Mouse (Mus musculus) liver, postnatal 0 days (tissue): ENCODE results near the gene Hist1h2bl. TPM values are rescaled to one million over a fixed set of nuclear protein-coding genes. Genes with fewer than 3 reads are reported as not detected.
A peak's percentile ranks its signal among the peaks of the same experiment; 100 is the strongest.
"Not testable (repeated sequence)": the region's sequence is repeated elsewhere in the genome, so short reads cannot be mapped to it uniquely, and the experiment has no call there.

Source experiments
- ATAC-seq: fragments of 200-750 bp; cut with Nextera tagmentation; 2 replicates; pipeline ENCODE4 v1.8.0; 2017; ENCODE audit warnings: mild to moderate bottlenecking, moderate library complexity
- DNase-seq: peaks from one replicate; pipeline ENCODE4 v3.0.0-alpha.2; 2016
- H3K27ac ChIP-seq: fragments of 300-500 bp; sonication (generic); 2 replicates; pipeline ENCODE4 v1.5.1; 2014; ENCODE audit warnings: antibody characterized with exemption, moderate library complexity, mild to moderate bottlenecking, low read depth
- H3K27me3 ChIP-seq: fragments of 300-500 bp; sonication (generic); 2 replicates; pipeline ENCODE4 v1.6.1; 2014; ENCODE audit warnings: low read length, control low read depth, mixed read lengths; ENCODE audit not compliant: insufficient read depth
- H3K36me3 ChIP-seq: fragments of 300-500 bp; sonication (generic); replicated peaks from 2 replicates; pipeline ENCODE4 v1.6.1; 2014; ENCODE audit warnings: mild to moderate bottlenecking, control low read depth, low read length, moderate library complexity, mixed read lengths; ENCODE audit not compliant: insufficient read depth
- H3K4me1 ChIP-seq: fragments of 300-500 bp; sonication (generic); 2 replicates; pipeline ENCODE4 v1.6.1; 2014; ENCODE audit warnings: antibody characterized with exemption, mild to moderate bottlenecking, control low read depth; ENCODE audit not compliant: insufficient read depth
- H3K4me2 ChIP-seq: fragments of 300-500 bp; sonication (generic); 2 replicates; pipeline ENCODE4 v1.6.1; 2014; ENCODE audit warnings: low read depth, mild to moderate bottlenecking, low read length, moderate library complexity, mixed read lengths
- H3K4me3 ChIP-seq: fragments of 300-500 bp; sonication (generic); 2 replicates; pipeline ENCODE4 v1.5.1; 2014; ENCODE audit warnings: low read depth, low read length
- H3K9ac ChIP-seq: fragments of 300-500 bp; sonication (generic); replicated peaks from 2 replicates; pipeline ENCODE4 v1.6.1; 2014; ENCODE audit warnings: mild to moderate bottlenecking, moderate library complexity
- H3K9me3 ChIP-seq: fragments of 300-500 bp; sonication (generic); 2 replicates; pipeline ENCODE4 v1.6.1; 2016; ENCODE audit warnings: mild to moderate bottlenecking, control low read depth, low read length, mixed read lengths
- CTCF ChIP-seq: sonication (generic); IDR thresholded peaks from 2 replicates; pipeline ENCODE4 v1.5.1; 2016; ENCODE audit warnings: antibody characterized with exemption, low read depth
- EP300 ChIP-seq: IDR thresholded peaks from 2 replicates; pipeline ENCODE4 v1.6.1; 2016; ENCODE audit warnings: antibody characterized with exemption, low read depth, mild to moderate bottlenecking
- WGBS: fragments of 180-500 bp; shearing (Covaris S2); extraction: QIAGEN DNeasy Blood & Tissue Kit; methylation state at CpG from one replicate; pipeline ENCODE4 v1.1.7; 2014; ENCODE audit not compliant: insufficient replicate concordance; 5-methylcytosine and 5-hydroxymethylcytosine counted together
- polyA plus RNA-seq: library from polyadenylated mRNA; unstranded; fragments of >200 nt; fragmentation: Nextera tagmentation; extraction: Ambion mirVana; gene quantifications from 2 replicates; pipeline ENCODE4 v1.2.1, GENCODE M21; 2015

Hist1h2bl gene
- 0.51 and 1.9 TPM in 2 replicates for polyA plus RNA-seq

GRCm38 (mm10) chr13:21715864-21716539, at the start of gene Hist1h2bl, which contains the start of gene Hist1h2ai:
TSS of gene Hist1h2bl (minus strand) at chr13:21716143.
TSS of gene Hist1h2ai (plus strand) at chr13:21716422.
- H3K27me3 ChIP-seq, H3K9me3 ChIP-seq, H3K36me3 ChIP-seq: not testable (repeated sequence)
- DNase-seq, result peak; percentile 82
- under 1% methylated on average over 23 of the region's 50 CpGs for whole genome bisulfite sequencing
- Histone ChIP-seq H3K4me1 (peaks cover 25% of the 10 kb centered on the region), H3K4me3 (peak within 1 kb of the TSS; percentile 45), H3K4me2 (peak within 1 kb of the TSS; percentile 72), H3K9ac (peak within 1 kb of the TSS; percentile 77), H3K27ac (peak within 1 kb of the TSS; percentile 88)
- TF ChIP-seq CTCF (0 out of 2 replicates have a peak, but pooled peaks have one; percentile 1), EP300 (peak; percentile 75)
- peak; percentile 85 for ATAC-seq

DNA sequence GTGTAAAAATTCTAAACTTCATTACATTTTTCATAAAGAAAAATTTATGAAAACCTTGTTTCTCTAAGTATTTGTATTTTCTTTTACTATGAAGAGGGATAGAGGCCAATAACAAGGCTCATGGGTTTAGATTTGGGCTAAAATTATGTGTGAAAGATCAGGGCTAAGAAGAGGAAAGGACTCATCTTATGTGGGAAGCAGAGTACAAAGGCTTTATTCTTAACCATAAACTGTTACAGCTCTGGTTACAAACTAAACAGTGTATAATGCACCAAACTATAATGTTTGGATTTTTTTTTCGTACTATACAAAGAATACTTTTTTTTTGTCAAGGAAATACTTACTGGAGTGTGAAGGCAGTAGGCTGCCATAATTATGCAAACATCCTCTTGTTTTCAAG, 39.8 kb upstream of the Hist1h2bl start:
- no peak for ATAC-seq

DNA sequence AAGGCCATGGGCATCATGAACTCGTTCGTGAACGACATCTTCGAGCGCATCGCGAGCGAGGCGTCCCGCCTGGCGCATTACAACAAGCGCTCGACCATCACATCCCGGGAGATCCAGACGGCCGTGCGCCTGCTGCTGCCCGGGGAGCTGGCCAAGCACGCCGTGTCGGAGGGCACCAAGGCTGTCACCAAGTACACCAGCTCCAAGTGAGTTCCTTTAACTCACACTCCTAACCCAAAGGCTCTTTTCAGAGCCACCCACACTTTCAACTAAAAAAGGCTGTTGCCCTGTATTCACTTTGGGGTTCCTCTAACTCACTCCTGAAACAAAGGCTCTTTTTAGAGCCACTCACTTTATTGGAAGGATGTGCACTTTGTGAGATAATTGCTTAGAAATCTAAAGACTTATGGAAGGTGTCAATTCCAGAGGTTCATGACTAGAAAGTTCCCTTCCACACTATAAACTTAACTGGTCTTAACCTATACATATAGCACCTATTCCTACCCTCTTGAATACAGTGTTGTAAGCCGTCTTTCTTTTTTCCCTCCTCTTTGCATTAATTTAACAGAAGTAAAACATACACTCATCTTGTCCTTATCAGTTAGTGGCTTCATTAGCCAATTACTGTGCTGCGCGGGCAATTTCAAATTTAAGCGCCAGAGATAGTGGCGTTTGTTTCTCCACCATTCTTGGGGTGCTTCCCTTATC, 38.5 kb upstream of the Hist1h2bl start:
- not testable (repeated sequence) for H3K36me3 ChIP-seq, H3K27me3 ChIP-seq, H3K9me3 ChIP-seq
- Histone ChIP-seq H3K27ac (peak overlapping the region; percentile 98), H3K9ac (peak overlapping the region; percentile 60), H3K4me2 (peak overlapping the region; percentile 70), H3K4me1 (peaks cover 13% of the 10 kb centered on the region), H3K4me3 (peak overlapping the region; percentile 46)
- ATAC-seq (peak; percentile 1; the same call in 1 of the 2 replicates), DNase-seq (peak; percentile 76)
- TF ChIP-seq EP300, result peak; percentile 75; the same call in 1 of the 2 replicates
- WGBS, result under 1% methylated on average over 15 of the region's 26 CpGs

More for the DNA sequence above, 39.8 kb upstream of the Hist1h2bl start:
- Histone ChIP-seq H3K27me3 (no peaks in the 10 kb centered on the region), H3K4me2 (peak overlapping the region; percentile 70), H3K9ac (no peak overlapping the region), H3K9me3 (no peaks in the 10 kb centered on the region), H3K4me1 (peaks cover 10% of the 10 kb centered on the region), H3K36me3 (no peaks in the 10 kb centered on the region), H3K4me3 (peak overlapping the region; percentile 46), H3K27ac (peak overlapping the region; percentile 83)
- DNase-seq, result no peak
- WGBS, result 78% methylated on average over 1 of the region's 1 CpGs
- no peak for TF ChIP-seq CTCF
- no peak for TF ChIP-seq EP300

DNA sequence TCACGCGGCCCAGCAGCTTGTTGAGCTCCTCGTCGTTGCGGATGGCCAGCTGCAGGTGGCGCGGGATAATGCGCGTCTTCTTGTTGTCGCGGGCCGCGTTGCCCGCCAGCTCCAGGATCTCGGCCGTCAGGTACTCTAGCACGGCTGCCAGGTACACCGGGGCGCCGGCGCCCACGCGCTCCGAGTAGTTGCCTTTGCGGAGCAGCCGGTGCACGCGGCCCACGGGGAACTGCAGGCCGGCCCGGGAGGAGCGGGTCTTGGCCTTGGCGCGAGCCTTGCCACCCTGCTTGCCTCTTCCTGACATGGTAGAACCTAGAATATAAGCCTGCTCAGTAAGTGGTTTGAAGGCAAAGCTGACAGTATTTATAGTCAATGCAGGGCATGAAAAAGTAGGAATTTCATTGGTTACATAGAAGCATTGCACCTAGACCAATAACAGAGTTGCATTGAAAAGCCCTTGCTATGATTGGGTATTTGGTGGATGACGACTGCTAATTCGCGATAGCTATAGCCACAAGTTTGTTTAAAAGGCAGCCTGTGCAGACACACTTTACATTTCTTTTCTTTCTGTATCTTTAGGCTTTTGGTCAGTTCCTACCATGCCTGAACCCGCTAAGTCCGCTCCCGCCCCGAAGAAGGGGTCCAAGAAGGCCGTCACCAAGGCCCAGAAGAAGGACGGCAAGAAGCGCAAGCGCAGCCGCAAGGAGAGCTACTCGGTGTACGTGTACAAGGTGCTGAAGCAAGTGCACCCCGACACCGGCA, 37.8 kb upstream of the Hist1h2bl start, which contains the start of the genes Hist1h2ak and Hist1h2bn:
Hist1h2ak (minus strand) TSS at position 304 of the 762 bp plus-strand sequence.
Hist1h2bn (plus strand) TSS at position 600 of the 762 bp plus-strand sequence.
- H3K36me3 ChIP-seq, H3K9me3 ChIP-seq, H3K27me3 ChIP-seq: not testable (repeated sequence)
- DNase-seq, result peak; percentile 80
- H3K27ac ChIP-seq, result peak within 1 kb of the TSS; percentile 98
- peak within 1 kb of the TSS; percentile 46 for H3K4me3 ChIP-seq
- H3K9ac ChIP-seq, result peak within 1 kb of the TSS; percentile 78
- peaks cover 15% of the 10 kb centered on the region for H3K4me1 ChIP-seq
- WGBS, result under 1% methylated on average over 42 of the region's 50 CpGs
- peak within 1 kb of the TSS; percentile 70 for H3K4me2 ChIP-seq
- TF ChIP-seq EP300, result peak; percentile 82
- peak; percentile 41 for TF ChIP-seq CTCF
- peak; percentile 89 for ATAC-seq

DNA sequence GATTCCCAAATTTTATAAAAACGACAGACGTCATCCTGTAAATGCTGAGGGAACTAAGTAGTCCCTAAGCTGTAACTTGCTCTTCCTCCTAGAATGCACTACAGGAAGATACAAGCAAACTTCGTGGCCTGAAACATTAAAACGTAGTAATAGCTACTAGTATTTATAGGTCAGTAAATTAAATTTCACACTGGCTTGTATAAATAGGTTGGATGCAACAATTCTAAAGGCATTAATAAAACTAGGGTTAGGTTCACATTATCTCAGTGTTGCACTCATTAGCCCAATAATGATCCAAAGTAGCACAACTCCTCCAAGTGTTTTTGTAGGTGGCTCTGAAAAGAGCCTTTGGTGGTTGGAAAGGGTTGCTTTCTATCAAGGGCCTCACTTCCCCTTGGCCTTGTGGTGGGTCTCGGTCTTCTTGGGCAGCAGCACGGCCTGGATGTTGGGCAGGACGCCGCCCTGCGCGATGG, 37.1 kb upstream of the Hist1h2bl start:
- H3K4me3 ChIP-seq, result peak overlapping the region; percentile 46
- TF ChIP-seq EP300 (no peak), CTCF (no peak)
- no peaks in the 10 kb centered on the region for H3K36me3 ChIP-seq
- H3K9ac ChIP-seq, result peak overlapping the region; percentile 78
- no peaks in the 10 kb centered on the region for H3K9me3 ChIP-seq
- peak overlapping the region; percentile 67 for H3K4me2 ChIP-seq
- H3K27me3 ChIP-seq, result no peaks in the 10 kb centered on the region
- H3K27ac ChIP-seq, result peak overlapping the region; percentile 98
- WGBS, result 3% methylated on average over 10 of the region's 10 CpGs
- peaks cover 15% of the 10 kb centered on the region for H3K4me1 ChIP-seq
- DNase-seq (no peak), ATAC-seq (no peak)
